Mouse (Mus musculus): ENCODE results near the gene Icam1.

Gene Icam1

GRCm38 (mm10) chr9:21045235-21045634 lies 29.4 kb downstream of the Icam1 start:
- DNase-seq (ENCODE audit: low spot score in 2 of 2), result no peak

GRCm38 (mm10) chr9:21051578-21051977 lies 35.8 kb downstream of the Icam1 start:
- no peak for DNase-seq (ENCODE audit: low spot score in 2 of 2)

- DNase-seq (ENCODE audit: low spot score in 2 of 2), result no peak
Measured at GRCm38 (mm10) chr9:21062928-21063327, 47.1 kb downstream of the Icam1 start.

- no peak for DNase-seq (ENCODE audit: low spot score in 2 of 2)
Measured at GRCm38 (mm10) chr9:21067006-21067684, 51.4 kb downstream of the Icam1 start, which contains the start of gene Zglp1. Gene Zglp1, minus strand, starts transcription at chr9:21067093.

- DNase-seq (ENCODE audit: low spot score in 2 of 2), result no peak
Measured at GRCm38 (mm10) chr9:21072641-21073040, 56.9 kb downstream of the Icam1 start.

GRCm38 (mm10) chr9:21073044-21073840 lies 57.5 kb downstream of the Icam1 start, which contains the start of the genes Gm49373 and Fdx1l:
Gene Gm49373, minus strand, starts transcription at chr9:21073096.
Gene Fdx1l, minus strand, starts transcription at chr9:21073614.
- DNase-seq (ENCODE audit: low spot score in 2 of 2), result peak; percentile 66 to 77

- DNase-seq (ENCODE audit: low spot score in 2 of 2), result no peak
Measured at GRCm38 (mm10) chr9:21074173-21074572, 58.4 kb downstream of the Icam1 start.

GRCm38 (mm10) chr9:21075625-21076024 lies 59.8 kb downstream of the Icam1 start:
- DNase-seq (ENCODE audit: low spot score in 2 of 2), result no peak
